Mouse (Mus musculus): ENCODE measurements at regions not wholly inside any gene's neighbourhood (a gene's known extent, or its start where the extent isn't known, plus 50 kb on each side); places are given as distances from the start of the nearest gene placed in this dataset.

DNA sequence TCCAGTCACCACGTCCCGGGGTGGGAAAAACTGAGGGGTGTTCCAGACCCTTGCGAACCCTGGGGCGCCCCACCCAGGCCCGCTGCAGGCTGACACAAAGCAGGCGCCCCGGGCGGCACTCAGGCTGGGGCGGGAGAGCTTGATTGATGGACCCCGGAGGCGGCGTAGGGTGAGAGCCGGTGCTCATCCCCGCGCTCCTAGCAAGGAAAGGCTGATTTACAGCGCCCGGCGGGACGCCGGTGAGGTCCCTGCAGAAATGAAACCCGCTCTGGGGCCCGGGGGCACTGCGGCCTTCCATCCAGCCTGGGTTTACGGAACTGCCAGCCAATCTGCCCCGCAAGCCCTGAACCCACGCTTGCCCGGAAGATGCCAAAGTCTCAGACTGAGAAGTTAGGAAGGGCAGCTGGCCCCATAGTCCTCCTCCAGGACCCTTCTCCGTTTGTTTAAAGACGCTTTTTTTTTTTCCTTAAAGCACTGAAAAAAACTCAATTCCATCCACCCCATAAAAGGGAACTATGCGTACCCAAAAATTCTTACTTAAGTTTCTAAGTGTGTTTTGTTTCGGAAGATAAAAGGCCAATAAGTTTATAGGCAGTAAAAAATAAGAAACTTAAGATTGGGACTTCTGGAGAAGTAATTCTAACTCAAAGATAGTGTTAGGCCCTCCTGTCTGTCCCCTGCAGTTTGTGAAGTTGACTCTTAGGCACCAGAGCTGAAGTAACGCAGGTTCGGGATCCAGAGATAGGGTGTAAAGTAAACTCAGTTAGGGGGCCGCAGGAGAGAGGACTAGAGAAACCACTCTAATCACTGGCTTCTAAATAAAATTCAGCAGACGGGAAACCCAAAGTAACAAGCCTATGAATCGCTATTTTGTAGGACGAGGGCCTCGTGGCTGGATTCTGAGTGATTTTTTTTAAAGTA is 263.4 kb upstream of the Nfe2l3 start:
- TF ChIP-seq CTCF (IDR thresholded peaks at IDR 0.05; ENCODE audit: control insufficient read depth, insufficient read depth, insufficient replicate concordance, low read depth, low read length) = no peak
- no peak for TF ChIP-seq POLR2A (IDR thresholded peaks at IDR 0.05; ENCODE audit: control insufficient read depth, low read depth, low read length)
